Mouse (Mus musculus): ENCODE data around the gene Defb3. TPM values are rescaled to one million over a fixed set of nuclear protein-coding genes. Genes with fewer than 3 reads are reported as not detected.

Gene Defb3
- polyA plus RNA-seq (2017; shearing (Covaris generic)), result not detected

GRCm38 (mm10) chr8:19293060-19293459, at the start of gene Defb3:
Defb3 (plus strand) TSS chr8:19293360.

GRCm38 (mm10) chr8:19247280-19247679, 45.9 kb upstream of the Defb3 start, which contains the start of gene Defb5:
Defb5 (plus strand) TSS chr8:19247580.

Other genes with a start within 250 kb of the Defb3 start
- not detected for gene Defb39, start 228.6 kb upstream of the Defb3 start, polyA plus RNA-seq (2017; shearing (Covaris generic))
- gene Defb12, start 178.5 kb upstream of the Defb3 start, polyA plus RNA-seq (2017; shearing (Covaris generic)), result not detected
- gene Defb34, start 169.6 kb upstream of the Defb3 start, polyA plus RNA-seq (2017; shearing (Covaris generic)), result not detected
- gene Gm45826, start 152.6 kb upstream of the Defb3 start, polyA plus RNA-seq (2017; shearing (Covaris generic)), result not detected
- not detected for gene Defb14, start 99.0 kb upstream of the Defb3 start, polyA plus RNA-seq (2017; shearing (Covaris generic))
- not detected for gene Defb4, start 94.7 kb upstream of the Defb3 start, polyA plus RNA-seq (2017; shearing (Covaris generic))
- not detected for gene Defb6, start 67.9 kb upstream of the Defb3 start, polyA plus RNA-seq (2017; shearing (Covaris generic))
- not detected for gene Defb46, start 53.4 kb upstream of the Defb3 start, polyA plus RNA-seq (2017; shearing (Covaris generic))
- gene Defb5, start 45.8 kb upstream of the Defb3 start, polyA plus RNA-seq (2017; shearing (Covaris generic)), result not detected
- not detected for gene Defb8, start 154.2 kb downstream of the Defb3 start, polyA plus RNA-seq (2017; shearing (Covaris generic))
- not detected for gene Defb7, start 201.7 kb downstream of the Defb3 start, polyA plus RNA-seq (2017; shearing (Covaris generic))